Mouse (Mus musculus): Measurements from ENCODE around the gene Olfr24. TPM values are rescaled to one million over a fixed set of nuclear protein-coding genes. Genes with fewer than 3 reads are reported as not detected.

Olfr24 gene
- polyA plus RNA-seq, 1 experiment from 2014 or later, result not detected

DNA sequence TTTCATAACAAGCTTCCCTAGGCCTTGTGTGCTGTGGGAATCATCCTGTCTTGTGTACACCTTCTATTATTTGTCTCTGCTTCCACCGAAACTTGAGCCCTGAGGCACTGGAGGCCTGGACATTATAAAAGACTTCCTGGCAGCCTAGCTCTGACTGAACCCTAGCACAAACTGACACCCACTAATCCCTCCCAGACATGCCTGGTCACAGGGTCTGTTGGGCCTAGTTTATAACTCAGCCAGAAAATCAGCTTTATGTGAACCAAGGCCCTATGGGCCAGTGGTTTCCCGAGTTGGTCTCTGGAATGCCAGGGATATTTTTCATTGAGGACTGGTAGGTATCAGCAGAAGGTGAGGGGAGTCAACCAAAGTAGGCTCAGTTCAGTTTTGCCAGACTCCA, 42.8 kb downstream of the Olfr24 start:
- Histone ChIP-seq H3K9me3 (ENCODE audit: control insufficient read depth, low read length) (no peaks in the 10 kb centered on the region), H3K4me3 (ENCODE audit: low read depth, low read length) (no peak overlapping the region), H3K9ac (ENCODE audit: low read length) (no peak overlapping the region), H3K36me3 (ENCODE audit: control insufficient read depth, insufficient read depth, low read length) (no peaks in the 10 kb centered on the region), H3K4me2 (ENCODE audit: low read depth, low read length, severe bottlenecking) (no peak overlapping the region), H3K27me3 (ENCODE audit: control insufficient read depth, insufficient read depth, low read length) (no peaks in the 10 kb centered on the region), H3K27ac (ENCODE audit: low read depth, low read length) (no peak overlapping the region), H3K4me1 (replicated peaks; ENCODE audit: control insufficient read depth, insufficient read depth, low read length) (no peaks in the 10 kb centered on the region; the same call in 1 of the 2 replicates)
- DNase-seq (ENCODE audit: low spot score) (no peak), ATAC-seq (replicated peaks; ENCODE audit: low FRiP score) (0 out of 2 replicates have a peak, but pooled peaks have one; percentile 28)
- WGBS, result 27% methylated on average over 2 of the region's 2 CpGs

DNA sequence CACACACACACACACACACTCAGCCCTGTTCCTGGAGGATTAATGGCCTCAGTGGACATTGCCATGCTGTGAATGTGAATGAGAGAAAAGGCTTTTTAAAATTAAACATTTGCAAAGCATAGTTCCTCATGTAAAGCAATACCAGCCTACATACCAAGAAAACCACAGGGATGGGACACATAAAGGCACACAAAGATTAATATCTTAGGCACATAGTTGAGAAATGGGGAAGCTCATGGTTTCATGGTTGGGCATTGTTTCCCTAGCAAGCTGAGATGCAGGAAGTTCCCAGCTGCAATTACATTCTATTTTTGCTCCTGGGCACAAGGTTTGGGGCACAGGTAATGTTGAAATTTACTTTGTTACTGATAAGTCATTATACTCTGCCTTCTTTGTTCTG, 58.2 kb downstream of the Olfr24 start:
- Histone ChIP-seq H3K9me3 (ENCODE audit: control insufficient read depth, low read length) (no peaks in the 10 kb centered on the region), H3K4me3 (ENCODE audit: low read depth, low read length) (no peak overlapping the region), H3K9ac (ENCODE audit: low read length) (no peak overlapping the region), H3K27ac (ENCODE audit: low read depth, low read length) (no peak overlapping the region), H3K27me3 (ENCODE audit: control insufficient read depth, insufficient read depth, low read length) (no peaks in the 10 kb centered on the region), H3K4me1 (replicated peaks; ENCODE audit: control insufficient read depth, insufficient read depth, low read length) (no peaks in the 10 kb centered on the region), H3K4me2 (ENCODE audit: low read depth, low read length, severe bottlenecking) (no peak overlapping the region), H3K36me3 (ENCODE audit: control insufficient read depth, insufficient read depth, low read length) (no peaks in the 10 kb centered on the region)
- DNase-seq (ENCODE audit: low spot score), result no peak
- no peak for ATAC-seq (replicated peaks; ENCODE audit: low FRiP score)

Other genes with a start within 250 kb of the Olfr24 start
- gene Muc16, start 89.5 kb downstream of the Olfr24 start, polyA plus RNA-seq (2014; fragmentation: Nextera tagmentation; extraction: Ambion mirVana), result not detected in 2 replicates
- gene Olfr828, start 55.5 kb upstream of the Olfr24 start, polyA plus RNA-seq (2014; fragmentation: Nextera tagmentation; extraction: Ambion mirVana), result not detected in 2 replicates
- not detected in 2 replicates for gene Olfr829, start 90.9 kb upstream of the Olfr24 start, polyA plus RNA-seq (2014; fragmentation: Nextera tagmentation; extraction: Ambion mirVana)
- gene Olfr830, start 110.7 kb upstream of the Olfr24 start, polyA plus RNA-seq (2014; fragmentation: Nextera tagmentation; extraction: Ambion mirVana), result not detected in 2 replicates
- gene Olfr832, start 173.1 kb upstream of the Olfr24 start, polyA plus RNA-seq (2014; fragmentation: Nextera tagmentation; extraction: Ambion mirVana), result not detected in 2 replicates
- gene Olfr834, start 224.0 kb upstream of the Olfr24 start, polyA plus RNA-seq (2014; fragmentation: Nextera tagmentation; extraction: Ambion mirVana), result not detected in 2 replicates